Mouse (Mus musculus): ENCODE measurements around the gene Zic4. TPM values are rescaled to one million over a fixed set of nuclear protein-coding genes. Genes with fewer than 3 reads are reported as not detected.

Gene Zic4
- total and polyA plus RNA-seq, 3 experiments: not detected

DNA sequence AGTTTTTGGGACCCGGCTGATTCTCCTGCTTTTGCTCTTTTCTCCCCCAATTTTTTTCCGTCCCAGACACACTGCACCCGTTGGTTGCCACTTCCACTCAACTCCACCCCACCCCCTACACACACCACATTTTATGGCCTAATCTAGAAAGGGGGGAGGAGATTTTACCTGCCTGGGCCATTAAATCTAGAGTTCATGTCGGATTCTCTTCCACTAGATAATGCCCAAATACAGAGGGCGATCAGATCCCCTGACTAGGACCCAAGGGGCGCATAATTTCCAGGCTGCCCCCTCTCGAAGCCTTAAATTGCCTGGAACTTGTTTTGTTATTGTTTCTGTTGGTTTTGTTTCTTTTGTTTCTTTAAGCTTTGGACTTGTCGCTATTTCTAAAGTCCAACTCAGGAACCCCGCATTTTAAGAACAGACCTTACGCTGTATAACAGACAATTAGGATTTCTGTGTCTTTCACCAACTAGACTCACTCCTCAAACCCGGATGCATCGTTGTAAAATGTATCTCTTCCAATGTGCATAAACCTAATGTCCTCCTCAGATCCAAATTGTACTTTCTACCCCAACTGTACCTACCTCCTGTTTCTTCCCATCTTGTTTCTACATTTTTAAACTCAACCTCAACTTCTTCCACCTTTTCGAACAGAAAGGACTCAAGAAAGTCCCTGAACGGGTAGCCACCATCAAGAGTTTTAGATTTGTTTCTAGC lies 958 bp downstream of the Zic4 start:
- DNase-seq: no peak

DNA sequence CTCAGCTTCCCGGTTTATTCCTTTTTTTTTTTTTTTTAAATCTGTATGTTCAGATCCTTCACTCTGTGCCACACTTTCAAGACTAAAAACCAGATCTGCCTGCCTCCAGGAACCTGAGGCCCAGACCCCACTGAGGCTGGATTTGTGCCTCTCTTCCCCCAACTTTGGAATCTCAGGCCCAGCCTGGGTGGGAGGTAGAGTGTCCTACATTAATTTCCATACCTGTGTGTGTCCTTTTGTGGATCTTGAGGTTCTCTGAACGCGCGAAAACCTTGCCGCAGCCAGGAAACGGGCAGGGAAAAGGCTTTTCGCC lies 1.6 kb downstream of the Zic4 start:
- no peak for DNase-seq

DNA sequence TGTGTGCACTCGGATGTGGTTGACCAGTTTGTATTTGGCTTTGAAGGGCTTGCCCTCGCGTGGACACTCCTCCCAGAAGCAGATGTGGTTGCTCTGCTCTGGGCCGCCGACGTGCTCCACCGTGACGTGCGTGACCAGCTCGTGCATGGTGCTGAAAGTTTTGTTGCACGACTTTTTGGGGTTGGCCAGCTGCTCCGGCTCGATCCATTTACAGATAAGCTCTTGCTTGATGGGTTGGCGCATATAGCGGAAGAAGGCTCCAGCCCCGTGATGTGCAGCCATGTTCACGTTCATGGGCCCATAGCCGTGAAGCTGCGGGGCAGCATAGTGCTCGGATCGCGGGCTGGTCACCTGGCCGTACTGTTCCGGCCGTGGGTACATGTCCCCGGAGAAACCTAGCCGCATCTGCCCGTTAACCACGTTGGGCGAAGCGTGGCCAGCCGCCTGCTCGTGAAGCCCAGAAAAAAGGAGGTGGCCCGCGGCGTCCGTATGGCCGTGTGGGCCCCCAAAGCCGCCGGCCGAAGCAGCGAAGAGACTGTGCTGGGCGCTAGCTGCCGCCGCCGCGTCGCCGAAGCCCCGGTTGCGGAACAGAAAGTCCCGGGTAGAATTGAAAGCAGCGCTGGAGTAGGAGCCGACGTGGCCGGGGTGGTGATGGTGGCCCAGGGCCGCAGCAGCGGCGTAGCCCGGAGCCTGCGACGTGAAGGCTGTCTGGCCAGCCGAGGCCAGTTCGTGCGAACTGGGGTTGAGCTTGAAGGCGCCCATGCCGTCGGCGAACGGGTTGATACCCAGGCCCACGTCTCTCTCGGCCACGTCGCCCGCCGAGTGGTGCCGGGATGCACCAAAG lies 2.1 kb downstream of the Zic4 start:
- no peak for DNase-seq

DNA sequence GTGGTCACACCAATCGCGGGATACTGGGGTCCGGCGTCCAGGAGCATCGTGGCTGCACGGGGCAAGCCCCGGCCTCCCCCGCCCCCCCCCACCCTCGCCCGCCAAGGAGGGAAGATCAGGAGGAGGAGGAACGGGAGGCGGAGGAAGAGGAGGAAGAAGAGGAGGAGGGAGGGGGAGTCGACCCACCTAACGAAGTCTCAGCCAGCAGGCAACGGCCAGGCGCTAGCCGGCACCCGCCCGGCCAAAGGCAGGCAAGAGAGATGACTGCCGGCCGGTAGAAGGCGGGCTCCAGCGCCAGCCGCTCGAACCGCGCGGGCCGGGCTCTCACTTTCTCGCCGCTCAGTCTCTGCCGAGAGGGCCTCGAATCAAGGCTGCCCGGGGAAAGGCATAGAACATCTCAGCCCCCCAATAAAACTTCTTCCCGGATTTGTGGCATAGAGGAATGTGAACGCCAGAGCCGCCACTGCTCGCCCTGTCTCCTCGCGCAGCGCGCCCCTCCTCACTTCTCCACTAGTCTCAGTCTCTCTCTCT lies 2.8 kb downstream of the Zic4 start:
- peak; percentile 8 for DNase-seq

DNA sequence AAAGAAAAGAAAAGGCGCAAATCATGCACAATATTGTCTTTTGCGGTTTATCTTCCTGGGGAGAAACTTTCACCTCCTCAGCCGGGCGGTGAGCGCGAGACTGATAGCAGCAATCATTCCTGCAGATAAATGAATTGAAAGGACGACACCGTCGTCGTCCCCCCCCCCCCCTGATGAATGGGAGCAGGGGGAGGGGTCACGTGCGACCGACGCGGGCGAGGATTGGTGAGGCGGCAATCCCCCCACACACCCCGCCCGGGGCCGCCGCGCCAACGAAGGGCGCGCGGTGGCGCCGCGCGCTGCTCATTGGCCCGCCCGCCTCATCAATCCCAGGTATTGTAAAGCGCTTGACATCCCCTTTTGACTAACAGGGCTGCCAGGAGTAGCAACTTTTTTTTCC lies 3.5 kb downstream of the Zic4 start, which contains the start of gene Zic1:
TSS of gene Zic1 (minus strand) at position 147 of the 400 bp plus-strand sequence.
- no peak for DNase-seq

DNA sequence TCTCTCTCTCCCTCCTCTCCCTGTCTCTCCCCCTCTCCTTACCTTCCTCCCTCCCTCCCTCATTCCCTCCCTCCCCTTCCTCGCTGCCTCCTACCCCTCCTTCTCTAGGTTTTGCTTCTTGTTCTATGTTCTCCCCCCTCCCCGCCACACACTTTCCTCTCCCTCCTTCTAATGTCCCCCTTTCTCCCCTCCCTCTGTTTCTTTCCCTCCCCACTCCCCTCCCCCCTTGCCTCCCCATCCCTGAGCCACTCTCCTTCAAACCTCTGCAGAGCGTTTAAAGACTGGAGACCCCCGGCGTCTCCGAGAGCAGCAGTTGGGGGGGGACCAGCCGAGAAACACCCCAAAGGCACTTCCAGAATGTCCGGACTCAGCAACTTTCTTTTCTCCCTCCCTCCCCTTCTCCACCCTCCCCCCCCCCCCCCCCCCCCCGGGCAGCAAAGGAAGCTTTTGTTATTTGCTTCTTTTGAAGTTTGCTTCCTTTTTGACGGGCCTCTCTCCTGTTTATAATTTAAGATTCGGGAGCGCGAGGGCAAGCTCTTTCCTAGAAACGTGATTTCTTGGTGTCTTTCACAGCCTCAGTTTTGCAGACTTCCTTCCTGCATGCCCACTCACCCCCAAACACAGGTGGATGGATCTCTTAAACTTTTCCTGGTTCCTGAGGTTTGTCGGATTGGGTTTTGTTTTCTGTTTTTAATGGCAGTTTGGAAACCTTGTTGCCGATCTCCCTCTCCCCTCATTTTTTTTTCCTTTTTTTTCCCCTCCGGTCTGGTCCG lies 4.2 kb downstream of the Zic4 start:
- no peak for DNase-seq

DNA sequence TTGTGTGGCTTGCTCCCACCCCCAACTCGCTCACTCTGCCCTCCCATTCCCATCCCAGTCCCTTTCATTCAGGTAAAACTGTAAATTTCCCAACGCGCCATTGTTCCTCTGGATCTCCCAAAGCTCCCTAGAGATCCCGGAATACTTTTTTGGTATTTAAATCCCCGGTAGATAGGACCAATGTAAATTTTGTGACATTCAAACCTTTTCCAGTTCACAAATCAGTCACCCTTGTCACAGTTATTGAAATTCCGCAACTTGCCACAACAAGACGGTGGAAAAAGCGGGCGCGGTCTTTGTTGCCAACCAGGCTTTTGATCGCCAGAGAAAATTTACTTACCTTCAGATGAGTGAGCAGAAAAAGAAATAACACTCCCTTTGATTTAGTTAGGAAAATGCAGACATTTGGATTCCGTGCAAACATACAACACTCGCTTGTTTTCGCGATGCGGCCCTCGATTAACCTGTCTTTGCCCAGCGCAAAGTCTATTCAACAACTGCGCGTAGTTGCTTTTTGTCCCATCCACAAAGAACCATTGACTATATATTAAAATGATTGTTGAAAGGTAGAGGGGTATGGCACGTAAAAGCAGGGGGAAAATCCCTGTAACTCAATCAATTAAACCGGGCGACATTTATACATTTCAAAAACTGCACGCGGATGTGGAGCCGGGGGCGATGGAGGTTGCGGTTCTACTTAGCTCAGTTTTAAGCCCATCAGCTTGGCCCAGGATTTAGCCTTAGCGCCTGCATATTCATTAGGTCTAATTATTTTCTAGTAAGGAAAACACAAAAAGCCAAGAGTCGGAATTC lies 5.0 kb downstream of the Zic4 start:
- no peak for DNase-seq

DNA sequence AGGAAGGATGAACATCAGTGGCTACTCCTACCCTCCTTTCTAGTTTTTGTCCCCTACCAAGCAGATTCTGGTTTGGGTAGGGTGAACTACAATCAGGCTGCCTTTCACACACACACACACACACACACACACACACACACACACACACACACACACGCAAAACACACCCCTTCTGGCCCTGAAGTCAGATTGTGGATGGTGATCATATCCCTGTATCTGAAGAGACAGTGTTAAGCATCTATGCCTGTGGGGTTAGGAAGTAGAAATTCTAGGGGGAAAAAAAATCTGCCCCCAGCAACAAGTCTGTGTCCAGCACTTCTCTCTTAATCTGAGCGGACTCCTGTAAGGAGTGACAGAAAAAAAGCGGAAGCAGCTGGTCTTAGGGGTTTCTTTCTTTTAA lies 5.9 kb downstream of the Zic4 start:
- no peak for DNase-seq

DNA sequence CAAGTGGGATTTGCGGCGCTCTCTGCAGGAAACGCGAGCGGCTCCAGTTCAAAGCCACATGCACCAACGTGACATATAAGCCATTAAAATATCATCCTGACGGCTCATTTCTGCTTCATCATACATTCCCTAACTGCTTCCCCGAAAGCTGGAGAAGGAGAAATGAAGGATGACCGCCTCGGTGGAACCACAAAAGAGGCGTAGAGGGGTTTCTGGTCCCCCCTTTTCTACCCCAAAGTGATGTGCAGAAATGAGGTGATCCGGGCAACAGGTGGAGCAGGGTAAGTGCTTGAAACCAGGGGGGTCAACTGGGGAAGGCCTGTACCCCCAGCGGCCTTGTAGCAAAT lies 6.7 kb downstream of the Zic4 start:
- no peak for DNase-seq

DNA sequence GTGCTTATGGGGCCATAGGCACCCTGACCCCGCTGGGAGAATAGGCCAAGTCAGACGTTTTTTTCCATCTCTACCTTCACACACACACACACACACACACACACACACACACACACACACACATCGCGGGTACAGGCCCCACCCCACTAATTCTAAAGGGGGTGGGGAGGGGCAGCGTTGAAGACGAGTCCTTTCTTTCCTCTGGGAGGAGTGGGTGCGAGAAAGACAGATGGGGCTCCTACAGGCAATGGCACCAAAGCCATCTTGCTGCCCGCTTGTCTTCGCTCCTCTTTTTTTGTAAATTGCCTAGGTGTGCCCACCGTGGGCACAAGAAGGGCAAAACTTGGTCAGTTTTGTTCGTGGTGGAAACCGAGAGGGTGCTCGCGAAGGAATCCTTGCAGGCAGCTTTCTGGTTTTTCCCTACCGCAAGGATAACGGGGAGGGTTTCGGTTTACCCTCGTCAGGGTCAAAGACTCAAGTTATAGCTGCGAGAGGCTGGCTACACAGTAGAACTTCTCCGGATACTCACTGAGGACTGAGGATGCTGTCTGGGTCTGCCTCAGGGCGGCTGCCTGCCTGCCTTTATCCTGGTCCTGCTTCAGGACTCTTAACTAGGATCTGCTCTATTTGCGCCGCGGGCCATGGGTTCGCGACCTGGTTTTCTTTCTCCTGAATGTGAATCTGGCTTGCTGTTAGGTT lies 7.2 kb downstream of the Zic4 start:
- DNase-seq: no peak

DNA sequence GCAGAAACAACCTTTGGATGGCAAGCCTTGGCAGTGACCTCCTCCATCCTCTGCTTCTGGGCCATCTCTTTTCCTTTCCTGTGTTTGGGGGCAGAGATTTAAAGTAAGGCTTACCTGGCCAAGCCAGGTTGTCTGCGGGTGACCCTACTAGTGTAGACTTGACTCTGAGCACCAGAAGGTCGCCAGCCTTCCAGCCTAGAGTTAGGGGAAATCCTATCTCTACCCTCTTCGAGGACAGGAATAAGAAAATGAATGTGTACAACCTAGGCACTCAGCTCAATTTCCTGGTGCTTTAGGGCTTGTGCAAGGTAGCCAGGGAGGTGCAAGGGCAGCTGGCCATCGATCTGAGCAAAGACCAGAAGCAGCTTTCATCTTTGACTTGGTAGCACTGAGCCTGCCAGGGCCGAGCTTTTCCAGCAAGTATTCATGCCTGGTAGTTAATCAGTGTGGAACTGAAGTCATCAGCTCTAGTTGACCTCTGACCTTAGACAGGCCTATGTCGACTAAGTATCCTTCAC lies 8.0 kb downstream of the Zic4 start:
- no peak for DNase-seq

DNA sequence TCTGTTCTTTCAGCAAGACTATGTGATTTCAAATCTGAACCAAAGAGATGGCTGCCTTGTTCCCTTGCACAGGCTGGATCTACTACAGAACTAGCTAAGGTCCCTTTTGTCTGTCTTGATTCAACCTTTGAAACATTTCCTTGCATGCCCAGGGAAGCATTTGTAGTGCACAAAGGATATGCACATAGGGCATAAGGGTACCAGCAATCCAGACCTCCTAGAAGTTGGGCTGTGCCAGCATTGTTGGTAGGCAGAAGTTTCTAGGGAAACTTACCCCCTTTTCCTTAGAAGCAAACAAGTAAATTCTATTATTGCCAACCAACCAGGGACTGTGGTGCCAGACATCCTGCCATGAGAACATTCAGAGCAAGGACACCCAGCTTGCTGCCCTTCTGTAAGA lies 8.8 kb downstream of the Zic4 start:
- no peak for DNase-seq

DNA sequence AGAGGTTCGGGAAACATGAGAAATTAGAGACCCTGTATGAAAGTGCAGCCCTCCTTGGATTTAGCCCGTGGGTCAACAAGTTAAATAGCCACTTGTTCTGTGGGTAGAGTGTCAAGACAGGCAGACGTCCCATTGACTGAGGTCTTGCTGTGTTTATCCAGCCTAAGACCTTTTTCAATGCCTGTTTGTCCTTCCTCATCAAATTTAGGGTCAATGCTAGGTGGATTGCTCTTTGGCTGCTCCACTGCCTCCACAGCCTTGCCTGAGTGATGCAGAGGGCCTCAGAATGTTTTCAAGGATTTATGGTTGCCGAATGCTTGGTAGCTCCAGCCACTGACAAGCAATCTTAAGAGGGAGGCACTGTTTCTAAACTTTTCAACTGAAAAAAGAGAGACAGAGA lies 9.4 kb downstream of the Zic4 start:
- DNase-seq: no peak

DNA sequence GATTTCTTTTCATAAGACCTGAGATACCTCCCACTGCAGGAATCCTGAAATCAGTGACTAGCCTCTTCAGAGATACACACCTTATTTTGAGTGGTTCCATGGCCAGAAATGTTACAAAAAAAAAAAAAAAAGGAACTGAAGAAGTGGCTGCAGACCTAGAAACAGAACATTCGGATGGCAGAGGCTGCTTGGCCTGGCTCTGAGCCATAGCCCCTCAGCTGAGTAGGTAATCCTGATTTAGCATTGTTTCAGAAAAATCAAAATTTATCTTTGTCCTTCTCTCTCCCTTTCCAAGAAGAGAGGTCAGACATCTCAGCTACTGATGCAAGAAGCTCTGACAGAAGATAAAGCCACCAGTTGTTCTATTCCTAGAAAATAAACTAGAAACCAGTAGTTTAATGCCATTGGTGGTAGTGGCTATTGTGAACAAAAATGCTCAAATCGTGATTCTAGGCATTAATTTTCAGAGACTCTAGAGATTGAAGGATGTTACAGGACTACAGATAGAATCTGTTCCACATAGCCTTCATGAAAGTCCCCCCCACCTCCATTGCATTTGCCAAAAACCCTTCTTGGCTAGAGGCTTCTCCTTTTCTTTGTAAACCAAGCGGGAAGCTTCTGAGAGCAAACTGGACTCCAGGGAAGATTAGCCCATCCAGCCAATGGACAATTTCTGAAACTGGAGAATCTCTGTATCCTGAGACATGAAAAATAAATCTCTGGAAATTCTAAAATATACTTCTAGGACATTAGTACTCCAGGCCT lies 11.8 kb downstream of the Zic4 start:
- DNase-seq: no peak

DNA sequence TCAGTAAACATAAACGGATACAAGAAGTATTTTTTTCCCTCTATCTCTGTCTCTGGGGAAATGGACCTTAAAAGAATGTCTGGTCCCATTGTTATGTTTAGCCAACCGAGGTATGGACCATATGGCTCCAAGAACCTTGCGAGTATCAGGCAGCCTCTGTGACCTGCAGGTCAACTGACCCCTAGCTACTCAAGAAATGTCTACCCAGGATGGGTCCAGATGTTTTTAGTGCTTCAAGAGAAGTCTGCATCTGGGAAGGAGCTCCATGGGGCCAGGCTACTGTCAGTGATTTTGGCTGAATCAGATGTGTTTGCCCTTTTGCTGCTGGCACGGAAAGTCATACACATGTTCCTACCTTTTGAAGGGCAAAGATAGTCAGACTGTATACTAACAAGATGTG lies 12.5 kb downstream of the Zic4 start:
- DNase-seq: no peak

DNA sequence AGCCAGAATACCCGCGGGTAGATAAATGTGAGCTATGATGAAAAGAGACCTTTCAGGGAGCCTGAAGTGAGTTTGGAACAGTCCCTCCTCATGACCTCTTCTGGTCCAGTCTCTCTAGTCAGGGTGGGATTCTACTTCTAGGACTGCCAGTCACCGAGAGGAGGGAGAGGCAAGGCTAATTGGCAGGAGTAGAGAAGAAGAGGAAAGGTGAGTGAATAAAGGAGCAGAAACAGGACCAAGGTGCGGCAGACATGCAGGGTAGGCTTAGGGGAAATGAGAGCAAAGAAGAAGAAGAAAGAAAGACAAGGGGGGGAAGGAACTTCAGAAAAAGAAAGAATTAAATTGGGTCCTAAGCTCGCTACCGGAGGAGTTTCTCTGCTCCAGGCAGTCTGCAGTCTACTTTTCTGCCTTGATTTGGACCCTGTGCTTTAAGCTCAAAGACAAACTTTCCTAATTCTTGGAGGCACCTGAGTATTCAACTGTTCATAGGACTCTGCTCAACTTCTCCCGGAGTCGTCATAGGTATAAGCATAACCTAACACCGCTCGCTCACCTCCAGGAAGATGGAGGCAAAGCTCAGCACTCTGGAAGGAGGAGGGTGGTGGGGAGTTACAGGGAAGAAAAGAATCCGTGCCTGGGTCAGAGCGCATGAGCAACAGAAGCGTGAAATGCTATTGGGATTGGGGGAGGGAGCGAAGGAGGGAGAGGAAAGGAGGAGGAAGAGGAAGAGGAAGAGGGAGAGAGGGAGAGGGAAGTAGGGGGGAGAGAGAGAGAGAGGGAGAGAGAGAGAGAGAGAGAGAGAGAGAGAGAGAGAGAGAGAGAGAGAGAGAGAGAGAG lies 15.0 kb downstream of the Zic4 start:
- DNase-seq: no peak

DNA sequence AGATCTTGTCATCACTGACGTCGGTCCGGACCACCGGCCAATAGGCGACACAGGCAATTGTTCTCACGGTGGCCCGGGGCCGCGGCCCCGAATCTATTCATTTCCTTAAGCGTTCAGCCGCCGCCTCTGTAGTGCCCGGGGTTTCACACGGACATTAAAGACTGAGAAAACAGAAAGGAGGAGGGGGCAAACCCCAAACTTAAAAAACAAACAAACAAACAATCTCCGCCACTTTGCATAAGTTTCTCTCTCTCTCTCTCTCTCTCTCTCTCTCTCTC lies 15.6 kb downstream of the Zic4 start:
- DNase-seq: no peak

DNA sequence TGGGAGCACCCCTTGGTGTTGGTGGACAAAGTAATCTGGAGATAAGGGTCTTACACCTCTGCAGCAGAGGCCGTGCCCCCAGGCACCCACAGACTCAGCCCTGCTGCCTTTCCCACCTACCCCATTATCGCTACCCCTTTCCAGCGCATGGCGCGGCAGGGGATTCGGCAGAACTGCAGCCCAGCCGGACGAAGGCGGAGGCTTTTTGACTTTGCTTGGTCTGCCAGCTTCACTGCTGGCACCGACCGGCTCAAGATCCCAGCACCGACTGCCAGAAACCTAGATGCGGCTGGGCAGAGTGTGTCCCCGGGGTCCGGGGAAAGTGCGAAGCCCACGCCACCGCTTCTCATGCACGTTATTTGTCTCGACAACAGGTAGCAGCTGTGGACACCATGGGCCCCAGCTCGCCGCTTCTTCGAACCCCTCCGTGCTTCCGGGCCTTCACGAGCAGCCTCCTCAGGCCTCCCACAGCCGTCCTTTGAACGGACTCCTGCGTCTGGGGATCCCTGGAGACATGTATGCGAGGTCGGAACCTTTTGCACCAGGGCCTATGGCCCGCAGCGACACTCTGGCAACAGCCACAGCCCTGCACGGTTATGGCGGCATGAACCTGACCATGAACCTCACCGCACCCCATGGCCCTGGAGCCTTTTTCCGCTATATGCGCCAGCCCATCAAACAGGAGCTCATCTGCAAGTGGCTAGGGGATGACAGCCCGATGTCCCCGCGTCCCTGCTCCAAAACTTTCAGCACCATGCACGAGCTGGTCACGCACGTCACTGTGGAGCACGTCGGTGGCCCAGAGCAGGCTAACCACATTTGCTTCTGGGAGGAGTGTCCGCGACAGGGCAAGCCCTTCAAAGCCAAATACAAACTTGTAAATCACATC lies 16.4 kb downstream of the Zic4 start:
- DNase-seq: no peak

DNA sequence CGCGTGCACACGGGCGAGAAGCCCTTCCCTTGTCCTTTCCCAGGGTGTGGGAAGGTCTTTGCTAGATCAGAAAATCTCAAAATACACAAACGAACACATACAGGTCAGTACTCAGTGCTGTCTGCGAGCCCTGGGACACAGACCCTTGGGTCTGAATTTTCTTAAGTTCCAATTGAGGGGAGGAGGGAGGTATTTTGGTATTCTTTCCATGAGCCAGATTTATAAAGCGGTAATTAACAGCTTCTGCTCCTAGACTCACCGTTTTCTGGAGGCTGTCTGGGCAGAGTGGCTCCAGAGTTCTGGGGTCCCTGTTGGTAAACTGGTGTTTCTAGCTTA lies 17.1 kb downstream of the Zic4 start:
- no peak for DNase-seq

Data from adrenal gland, adult 2 months (tissue).